Mouse (Mus musculus) limb, embryonic 11.5 days (tissue): ENCODE measurements around the gene Spint1. TPM values are rescaled to one million over a fixed set of nuclear protein-coding genes. Genes with fewer than 3 reads are reported as not detected.

ENCODE experiments used
- ATAC-seq: fragments of 200-750 bp; cut with Nextera tagmentation; 2 replicates; pipeline ENCODE4 v1.8.0; 2017; ENCODE audit warnings: low read depth; ENCODE audit not compliant: insufficient number of reproducible peaks, low FRiP score, low TSS enrichment
- DNase-seq: peaks from one replicate; pipeline ENCODE4 v3.0.0-alpha.2; 2015; ENCODE audit warnings: low spot score
- H3K27ac ChIP-seq: fragments of 300-500 bp; sonication (generic); replicated peaks from 2 replicates; pipeline ENCODE4 v1.5.1; 2014; ENCODE audit warnings: low read depth, mild to moderate bottlenecking, low read length
- H3K27me3 ChIP-seq: fragments of 300-500 bp; sonication (generic); 2 replicates; pipeline ENCODE4 v1.6.1; 2014; ENCODE audit warnings: mild to moderate bottlenecking, low read length, mixed read lengths; ENCODE audit not compliant: control insufficient read depth, insufficient read depth
- H3K36me3 ChIP-seq: fragments of 300-500 bp; sonication (generic); 2 replicates; pipeline ENCODE4 v1.6.1; 2014; ENCODE audit warnings: mild to moderate bottlenecking, low read length, moderate library complexity, mixed read lengths; ENCODE audit not compliant: control insufficient read depth, insufficient read depth
- H3K4me1 ChIP-seq: fragments of 300-500 bp; sonication (generic); 2 replicates; pipeline ENCODE4 v1.6.1; 2014; ENCODE audit warnings: low read length, mixed read lengths; ENCODE audit not compliant: control insufficient read depth, insufficient read depth
- H3K4me2 ChIP-seq: fragments of 300-500 bp; sonication (generic); 2 replicates; pipeline ENCODE4 v1.6.1; 2014; ENCODE audit warnings: low read depth, mild to moderate bottlenecking, moderate library complexity; ENCODE audit not compliant: severe bottlenecking
- H3K4me3 ChIP-seq: fragments of 300-500 bp; sonication (generic); 2 replicates; pipeline ENCODE4 v1.5.1; 2014; ENCODE audit warnings: low read depth, low read length
- H3K9ac ChIP-seq: fragments of 300-500 bp; sonication (generic); 2 replicates; pipeline ENCODE4 v1.6.1; 2014; ENCODE audit warnings: mild to moderate bottlenecking, low read length
- H3K9me3 ChIP-seq: fragments of 300-500 bp; sonication (generic); 2 replicates; pipeline ENCODE4 v1.6.1; 2016; ENCODE audit warnings: low read length; ENCODE audit not compliant: control insufficient read depth
- WGBS: fragments of 180-500 bp; shearing (Covaris S2); extraction: QIAGEN DNeasy Blood & Tissue Kit; methylation state at CpG from one replicate; pipeline ENCODE4 v1.1.7; 2014; 5-methylcytosine and 5-hydroxymethylcytosine counted together
- polyA plus RNA-seq: library from polyadenylated mRNA; unstranded; fragments of >200 nt; fragmentation: Nextera tagmentation; extraction: Ambion mirVana; gene quantifications from 2 replicates; pipeline ENCODE4 v1.2.1, GENCODE M21; 2014

Gene Spint1
- polyA plus RNA-seq: 6.1 and 8.0 TPM in 2 replicates

- no peak for ATAC-seq
Measured at GRCm38 (mm10) chr2:119237210-119237870, at the start of gene Spint1. Gene Spint1, plus strand, starts transcription at chr2:119237362.

GRCm38 (mm10) chr2:119189029-119189710 is 48.0 kb upstream of the Spint1 start:
- Histone ChIP-seq H3K9ac (peak overlapping the region; percentile 32; the same call in 1 of the 2 replicates), H3K27ac (no peak overlapping the region), H3K4me2 (peak overlapping the region; percentile 47), H3K27me3 (no peaks in the 10 kb centered on the region), H3K4me1 (0 out of 2 replicates have a peak, but pooled peaks cover 2% of the 10 kb centered on the region), H3K4me3 (peak overlapping the region; percentile 9; the same call in 1 of the 2 replicates), H3K9me3 (no peaks in the 10 kb centered on the region), H3K36me3 (no peaks in the 10 kb centered on the region)
- 6% methylated on average over 15 of the region's 15 CpGs for WGBS
- ATAC-seq (peak; percentile 60), DNase-seq (peak; percentile 93)

More at GRCm38 (mm10) chr2:119237210-119237870, at the start of gene Spint1:
- Histone ChIP-seq H3K4me2 (peak within 1 kb of the TSS; percentile 87), H3K4me1 (peaks cover 11% of the 10 kb centered on the region), H3K9me3 (no peaks in the 10 kb centered on the region), H3K27ac (no peak within 1 kb of the TSS), H3K4me3 (peak within 1 kb of the TSS; percentile 46), H3K36me3 (no peaks in the 10 kb centered on the region), H3K27me3 (peaks cover 44% of the 10 kb centered on the region), H3K9ac (peak within 1 kb of the TSS; percentile 32)
- WGBS: under 1% methylated on average over 72 of the region's 73 CpGs
- peak; percentile 59 for DNase-seq

GRCm38 (mm10) chr2:119190969-119191368 is 46.2 kb upstream of the Spint1 start:
- peaks cover 5% of the 10 kb centered on the region; the same call in 1 of the 2 replicates for H3K4me1 ChIP-seq
- H3K4me3 ChIP-seq: no peak overlapping the region
- no peak for ATAC-seq
- no peaks in the 10 kb centered on the region for H3K36me3 ChIP-seq
- no peaks in the 10 kb centered on the region for H3K27me3 ChIP-seq
- H3K27ac ChIP-seq: no peak overlapping the region
- no peak overlapping the region for H3K9ac ChIP-seq
- H3K9me3 ChIP-seq: no peaks in the 10 kb centered on the region
- H3K4me2 ChIP-seq: no peak overlapping the region
- no peak for DNase-seq
- 89% methylated on average over 5 of the region's 5 CpGs for WGBS

- ATAC-seq (no peak), DNase-seq (no peak)
- Histone ChIP-seq H3K9ac (no peak overlapping the region), H3K27ac (0 out of 2 replicates have a peak overlapping the region, but pooled peaks have one; percentile 30), H3K4me3 (no peak overlapping the region), H3K27me3 (no peaks in the 10 kb centered on the region), H3K36me3 (no peaks in the 10 kb centered on the region), H3K9me3 (no peaks in the 10 kb centered on the region), H3K4me1 (peaks cover 18% of the 10 kb centered on the region), H3K4me2 (no peak overlapping the region)
- 82% methylated on average over 5 of the region's 5 CpGs for WGBS
Measured at GRCm38 (mm10) chr2:119194140-119194539, 43.0 kb upstream of the Spint1 start.

GRCm38 (mm10) chr2:119196316-119197108 is 40.6 kb upstream of the Spint1 start:
- no peak overlapping the region for H3K9ac ChIP-seq
- WGBS: 5% methylated on average over 4 of the region's 4 CpGs
- H3K27me3 ChIP-seq: no peaks in the 10 kb centered on the region
- H3K27ac ChIP-seq: peak overlapping the region; percentile 66
- peak; percentile 84 for ATAC-seq
- no peak overlapping the region for H3K4me3 ChIP-seq
- peaks cover 16% of the 10 kb centered on the region for H3K4me1 ChIP-seq
- no peak overlapping the region for H3K4me2 ChIP-seq
- H3K36me3 ChIP-seq: no peaks in the 10 kb centered on the region
- H3K9me3 ChIP-seq: no peaks in the 10 kb centered on the region
- DNase-seq: peak; percentile 77

- H3K27me3 ChIP-seq: no peaks in the 10 kb centered on the region
- no peak for DNase-seq
- peaks cover 16% of the 10 kb centered on the region for H3K4me1 ChIP-seq
- 93% methylated on average over 1 of the region's 1 CpGs for WGBS
- H3K27ac ChIP-seq: peak overlapping the region; percentile 66; the same call in 1 of the 2 replicates
- H3K4me2 ChIP-seq: no peak overlapping the region
- no peaks in the 10 kb centered on the region for H3K9me3 ChIP-seq
- H3K36me3 ChIP-seq: no peaks in the 10 kb centered on the region
- no peak overlapping the region for H3K4me3 ChIP-seq
- ATAC-seq: no peak
- H3K9ac ChIP-seq: no peak overlapping the region
Measured at GRCm38 (mm10) chr2:119197493-119197892, 39.7 kb upstream of the Spint1 start.

- 44% methylated on average over 1 of the region's 1 CpGs for WGBS
- ATAC-seq (no peak), DNase-seq (no peak)
- Histone ChIP-seq H3K4me2 (no peak overlapping the region), H3K9ac (no peak overlapping the region), H3K9me3 (no peaks in the 10 kb centered on the region), H3K27ac (peak overlapping the region; percentile 60; the same call in 1 of the 2 replicates), H3K36me3 (no peaks in the 10 kb centered on the region), H3K27me3 (no peaks in the 10 kb centered on the region), H3K4me3 (no peak overlapping the region), H3K4me1 (peaks cover 16% of the 10 kb centered on the region)
Measured at GRCm38 (mm10) chr2:119198049-119198448, 39.1 kb upstream of the Spint1 start.

- Histone ChIP-seq H3K9me3 (no peaks in the 10 kb centered on the region), H3K4me1 (peaks cover 16% of the 10 kb centered on the region), H3K27ac (peak overlapping the region; percentile 49; the same call in 1 of the 2 replicates), H3K4me2 (no peak overlapping the region), H3K9ac (no peak overlapping the region), H3K36me3 (no peaks in the 10 kb centered on the region), H3K4me3 (no peak overlapping the region), H3K27me3 (no peaks in the 10 kb centered on the region)
- DNase-seq (no peak), ATAC-seq (no peak)
- 55% methylated on average over 3 of the region's 3 CpGs for WGBS
Measured at GRCm38 (mm10) chr2:119198934-119199333, 38.2 kb upstream of the Spint1 start.
